Mouse (Mus musculus): ENCODE results near the gene Ugt1a10.

DNA sequence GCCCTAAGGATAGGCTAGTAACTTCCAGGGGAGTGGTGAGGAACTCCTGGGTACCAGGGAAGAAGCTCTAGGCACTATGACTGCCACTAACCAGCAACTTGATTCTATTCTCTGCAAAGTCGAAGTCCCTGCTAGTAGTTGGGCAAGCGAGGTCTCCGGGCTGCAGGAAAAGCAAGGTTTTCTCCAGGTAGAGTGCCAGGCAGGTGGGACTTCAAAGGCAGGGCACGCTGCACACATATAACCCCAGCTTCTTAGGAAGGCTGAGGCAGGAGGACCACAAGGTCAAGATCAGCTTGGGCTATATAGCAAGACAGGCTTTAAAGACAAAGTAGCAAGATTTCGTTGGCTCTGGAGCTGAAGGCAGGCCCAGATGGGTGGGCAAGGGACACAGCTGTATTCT lies 208.6 kb downstream of the Ugt1a10 start:
- TF ChIP-seq POLR2A (IDR thresholded peaks at IDR 0.05; ENCODE audit: control insufficient read depth, extremely low read depth, insufficient read depth, low read length, poor library complexity) (no peak), CTCF (IDR thresholded peaks at IDR 0.05; ENCODE audit: borderline replicate concordance, control insufficient read depth, extremely low read depth, insufficient read depth, low read length, poor library complexity) (no peak)
